In genomic region chr1:139206259-139206658, GRCm38 (mm10) we compare ENCODE assay signal across 15 mouse cellular contexts.
"Had no signal": no experiment of that assay in that cellular context is flagged by ENCODE, and none has a peak within 500 bp of the region (broad histone marks: within the 10 kb centered on the region; RNA-seq: fewer than 3 reads in every experiment).

No protein-coding gene starts in this region.

- H3K9me3 ChIP-seq: neural tube, embryonic 15.5 days; stomach, embryonic 15.5 days had no signal

- H3K27ac ChIP-seq: neural tube, embryonic 15.5 days; stomach, embryonic 15.5 days; stomach, postnatal 0 days had no signal

- H3K4me3 ChIP-seq: neural tube, embryonic 15.5 days; stomach, embryonic 15.5 days had no signal

- DNase-seq: retina, postnatal 1 day; right cerebral cortex, adult 18-20 months; right cerebral cortex, postnatal 14 days; right cerebral cortex, postnatal 25 days; right cerebral cortex, postnatal 4 days; spleen, adult 18-20 months; thymus, adult 18-20 months; thymus, adult 2 months; thymus, postnatal 14 days; thymus, postnatal 25 days; thymus, postnatal 36 days; thymus, postnatal 4 days had no signal

- H3K4me2 ChIP-seq: neural tube, embryonic 15.5 days; stomach, embryonic 15.5 days had no signal

- H3K36me3 ChIP-seq: neural tube, embryonic 15.5 days; stomach, embryonic 15.5 days had no signal

- H3K27me3 ChIP-seq: neural tube, embryonic 15.5 days; stomach, embryonic 15.5 days had no signal

- H3K9ac ChIP-seq: neural tube, embryonic 15.5 days; stomach, embryonic 15.5 days had no signal
